Mouse (Mus musculus): ENCODE results near the gene Fam83g. TPM values are rescaled to one million over a fixed set of nuclear protein-coding genes. Genes with fewer than 3 reads are reported as not detected.

Gene Fam83g
- polyA plus RNA-seq, 1 experiment from 2014 or later, result 3.2 TPM

DNA sequence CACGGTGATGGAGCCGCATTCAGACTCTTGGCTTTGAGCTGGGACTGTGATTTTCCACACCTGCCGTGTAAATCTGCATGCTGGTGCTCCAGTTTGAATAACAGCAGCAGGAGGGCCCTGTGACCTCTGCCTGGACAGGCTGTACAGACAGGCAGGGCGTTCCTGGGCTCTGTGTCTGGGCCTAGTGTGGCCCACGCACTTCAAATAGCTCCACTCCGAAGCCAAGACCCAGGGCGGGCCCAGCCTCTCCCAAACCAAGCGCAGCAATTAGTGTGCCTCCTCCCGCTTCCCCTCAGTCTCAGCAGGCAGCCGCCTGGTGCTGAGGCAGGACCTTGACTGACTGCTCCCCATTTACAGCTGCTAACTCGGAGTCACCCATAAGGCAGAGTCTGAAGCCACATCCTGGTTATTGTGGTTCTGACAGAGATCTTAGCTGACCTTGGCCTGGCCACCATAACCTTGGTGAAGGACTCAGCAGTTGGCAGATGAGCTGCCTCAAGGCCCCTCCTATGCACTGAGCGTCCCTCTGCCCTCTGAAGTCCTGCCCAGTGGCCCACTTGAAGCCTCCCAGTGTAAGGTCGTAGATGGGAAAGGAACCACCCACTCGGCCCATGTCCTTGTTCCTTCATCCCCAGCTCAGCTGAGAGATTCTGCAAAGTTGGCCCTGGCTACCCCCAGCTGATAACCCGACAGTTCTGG is 29.4 kb downstream of the Fam83g start:
- Histone ChIP-seq H3K27ac (ENCODE audit: low read length) (no peak overlapping the region), H3K9me3 (ENCODE audit: control insufficient read depth, low read depth, low read length) (no peaks in the 10 kb centered on the region), H3K27me3 (ENCODE audit: control insufficient read depth, insufficient read depth, low read length) (no peaks in the 10 kb centered on the region), H3K36me3 (ENCODE audit: control insufficient read depth, insufficient read depth, low read length) (no peaks in the 10 kb centered on the region), H3K4me1 (ENCODE audit: control insufficient read depth, insufficient read depth, low read length) (no peaks in the 10 kb centered on the region), H3K4me3 (ENCODE audit: low read depth, low read length) (no peak overlapping the region), H3K4me2 (replicated peaks; ENCODE audit: low read depth, low read length) (no peak overlapping the region), H3K9ac (replicated peaks; ENCODE audit: low read depth, low read length) (no peak overlapping the region)
- 63% methylated on average over 15 of the region's 15 CpGs for WGBS
- no peak for ATAC-seq (ENCODE audit: insufficient number of reproducible peaks, insufficient read depth, low FRiP score, low read depth)

- Histone ChIP-seq H3K4me1 (ENCODE audit: control insufficient read depth, insufficient read depth, low read length) (no peaks in the 10 kb centered on the region), H3K27ac (ENCODE audit: low read length) (no peak overlapping the region), H3K4me3 (ENCODE audit: low read depth, low read length) (no peak overlapping the region), H3K27me3 (ENCODE audit: control insufficient read depth, insufficient read depth, low read length) (no peaks in the 10 kb centered on the region), H3K36me3 (ENCODE audit: control insufficient read depth, insufficient read depth, low read length) (no peaks in the 10 kb centered on the region), H3K9me3 (ENCODE audit: control insufficient read depth, low read depth, low read length) (no peaks in the 10 kb centered on the region), H3K9ac (replicated peaks; ENCODE audit: low read depth, low read length) (no peak overlapping the region), H3K4me2 (replicated peaks; ENCODE audit: low read depth, low read length) (no peak overlapping the region)
- ATAC-seq (ENCODE audit: insufficient number of reproducible peaks, insufficient read depth, low FRiP score, low read depth), result peak; percentile 84; the same call in 1 of the 2 replicates
- 49% methylated on average over 11 of the region's 11 CpGs for WGBS
Observed at GRCm38 (mm10) chr11:61714346-61715117, 30.6 kb downstream of the Fam83g start.

DNA sequence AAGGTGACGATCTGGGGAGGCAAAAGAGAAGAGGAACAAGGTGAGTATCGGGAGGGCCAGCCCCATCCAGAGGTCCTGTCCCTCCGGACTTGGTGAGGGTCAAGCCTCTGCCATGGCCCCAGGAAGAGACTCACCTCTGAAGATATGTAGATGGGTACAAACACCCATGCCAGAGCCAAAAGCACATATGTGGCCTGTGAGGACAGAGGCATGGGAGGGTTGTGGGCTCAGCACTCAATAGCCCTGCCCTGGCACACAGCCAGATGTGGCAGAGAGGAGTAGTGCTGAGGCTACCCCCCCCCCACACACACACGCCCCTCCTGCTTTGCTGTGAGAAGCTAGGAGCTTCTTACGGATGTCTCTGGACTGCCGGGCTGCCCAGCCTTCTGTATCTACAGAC is 31.2 kb downstream of the Fam83g start:
- no peak overlapping the region for H3K27ac ChIP-seq (ENCODE audit: low read length)
- no peaks in the 10 kb centered on the region for H3K9me3 ChIP-seq (ENCODE audit: control insufficient read depth, low read depth, low read length)
- no peaks in the 10 kb centered on the region for H3K36me3 ChIP-seq (ENCODE audit: control insufficient read depth, insufficient read depth, low read length)
- no peak for ATAC-seq (ENCODE audit: insufficient number of reproducible peaks, insufficient read depth, low FRiP score, low read depth)
- no peak overlapping the region for H3K4me3 ChIP-seq (ENCODE audit: low read depth, low read length)
- WGBS, result 71% methylated on average over 6 of the region's 6 CpGs
- no peak overlapping the region for H3K9ac ChIP-seq (replicated peaks; ENCODE audit: low read depth, low read length)
- no peak overlapping the region for H3K4me2 ChIP-seq (replicated peaks; ENCODE audit: low read depth, low read length)
- H3K4me1 ChIP-seq (ENCODE audit: control insufficient read depth, insufficient read depth, low read length), result no peaks in the 10 kb centered on the region
- H3K27me3 ChIP-seq (ENCODE audit: control insufficient read depth, insufficient read depth, low read length), result no peaks in the 10 kb centered on the region

GRCm38 (mm10) chr11:61717990-61718389 is 34.1 kb downstream of the Fam83g start:
- Histone ChIP-seq H3K4me3 (ENCODE audit: low read depth, low read length) (no peak overlapping the region), H3K9me3 (ENCODE audit: control insufficient read depth, low read depth, low read length) (no peaks in the 10 kb centered on the region), H3K36me3 (ENCODE audit: control insufficient read depth, insufficient read depth, low read length) (no peaks in the 10 kb centered on the region), H3K27ac (ENCODE audit: low read length) (no peak overlapping the region), H3K27me3 (ENCODE audit: control insufficient read depth, insufficient read depth, low read length) (no peaks in the 10 kb centered on the region), H3K4me1 (ENCODE audit: control insufficient read depth, insufficient read depth, low read length) (no peaks in the 10 kb centered on the region), H3K4me2 (replicated peaks; ENCODE audit: low read depth, low read length) (no peak overlapping the region), H3K9ac (replicated peaks; ENCODE audit: low read depth, low read length) (no peak overlapping the region)
- WGBS, result 71% methylated on average over 5 of the region's 5 CpGs
- no peak for ATAC-seq (ENCODE audit: insufficient number of reproducible peaks, insufficient read depth, low FRiP score, low read depth)

DNA sequence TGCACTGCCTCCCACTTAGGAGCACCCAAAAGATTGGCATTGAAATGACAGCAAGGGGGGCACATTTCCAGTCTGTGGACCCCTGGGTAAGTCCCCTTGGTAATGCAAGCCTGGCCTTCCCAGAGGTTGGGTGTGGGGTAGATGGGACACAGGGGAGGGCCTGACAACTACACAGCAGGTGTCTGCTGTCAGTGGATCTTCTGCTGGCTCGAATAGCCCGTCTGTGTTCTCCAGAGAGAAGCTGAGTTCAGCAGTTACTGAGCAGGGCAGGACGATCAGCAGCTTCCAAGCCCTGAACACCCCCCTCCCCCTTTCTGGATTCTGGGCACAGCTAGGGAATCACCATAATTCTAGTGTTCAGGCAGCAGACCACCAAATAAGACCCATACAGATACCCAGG is 35.5 kb downstream of the Fam83g start:
- Histone ChIP-seq H3K9ac (replicated peaks; ENCODE audit: low read depth, low read length) (no peak overlapping the region), H3K4me1 (ENCODE audit: control insufficient read depth, insufficient read depth, low read length) (no peaks in the 10 kb centered on the region), H3K4me2 (replicated peaks; ENCODE audit: low read depth, low read length) (no peak overlapping the region), H3K36me3 (ENCODE audit: control insufficient read depth, insufficient read depth, low read length) (no peaks in the 10 kb centered on the region), H3K9me3 (ENCODE audit: control insufficient read depth, low read depth, low read length) (no peaks in the 10 kb centered on the region), H3K27me3 (ENCODE audit: control insufficient read depth, insufficient read depth, low read length) (no peaks in the 10 kb centered on the region), H3K4me3 (ENCODE audit: low read depth, low read length) (no peak overlapping the region), H3K27ac (ENCODE audit: low read length) (no peak overlapping the region)
- 37% methylated on average over 3 of the region's 3 CpGs for WGBS
- ATAC-seq (ENCODE audit: insufficient number of reproducible peaks, insufficient read depth, low FRiP score, low read depth), result no peak

- H3K36me3 ChIP-seq (ENCODE audit: control insufficient read depth, insufficient read depth, low read length), result no peaks in the 10 kb centered on the region
- ATAC-seq (ENCODE audit: insufficient number of reproducible peaks, insufficient read depth, low FRiP score, low read depth), result no peak
- H3K4me2 ChIP-seq (replicated peaks; ENCODE audit: low read depth, low read length), result no peak overlapping the region
- H3K9me3 ChIP-seq (ENCODE audit: control insufficient read depth, low read depth, low read length), result no peaks in the 10 kb centered on the region
- H3K4me1 ChIP-seq (ENCODE audit: control insufficient read depth, insufficient read depth, low read length), result no peaks in the 10 kb centered on the region
- H3K4me3 ChIP-seq (ENCODE audit: low read depth, low read length), result no peak overlapping the region
- WGBS, result 66% methylated on average over 8 of the region's 8 CpGs
- no peaks in the 10 kb centered on the region for H3K27me3 ChIP-seq (ENCODE audit: control insufficient read depth, insufficient read depth, low read length)
- H3K27ac ChIP-seq (ENCODE audit: low read length), result no peak overlapping the region
- H3K9ac ChIP-seq (replicated peaks; ENCODE audit: low read depth, low read length), result no peak overlapping the region
Observed at GRCm38 (mm10) chr11:61719826-61720225, 35.9 kb downstream of the Fam83g start.

DNA sequence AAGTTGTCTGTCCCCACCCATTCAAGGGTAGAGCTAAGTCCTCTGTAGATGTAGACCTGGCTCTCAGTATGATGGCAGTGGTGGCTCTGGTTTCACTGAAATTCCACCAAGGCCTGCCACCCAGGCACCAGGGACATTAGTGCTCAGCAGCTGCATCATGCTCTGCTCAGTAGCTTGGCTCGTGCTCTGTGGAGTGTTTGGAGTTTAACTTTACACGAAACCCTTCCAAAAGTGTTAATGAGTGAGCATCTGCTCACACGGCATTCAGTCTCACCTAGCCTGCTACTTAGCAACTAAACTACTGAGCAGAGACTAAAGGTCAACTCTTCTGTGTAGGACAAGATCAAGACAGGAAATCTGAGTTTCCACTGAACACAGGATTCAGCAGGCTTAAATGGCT is 36.7 kb downstream of the Fam83g start, which contains the start of gene Slc5a10:
Slc5a10 (minus strand) TSS at position 191 of the 400 bp plus-strand sequence.
- Histone ChIP-seq H3K9me3 (ENCODE audit: control insufficient read depth, low read depth, low read length) (no peaks in the 10 kb centered on the region), H3K27ac (ENCODE audit: low read length) (no peak within 1 kb of the TSS), H3K36me3 (ENCODE audit: control insufficient read depth, insufficient read depth, low read length) (no peaks in the 10 kb centered on the region), H3K4me1 (ENCODE audit: control insufficient read depth, insufficient read depth, low read length) (no peaks in the 10 kb centered on the region), H3K4me2 (replicated peaks; ENCODE audit: low read depth, low read length) (no peak within 1 kb of the TSS), H3K4me3 (ENCODE audit: low read depth, low read length) (no peak within 1 kb of the TSS), H3K9ac (replicated peaks; ENCODE audit: low read depth, low read length) (no peak within 1 kb of the TSS), H3K27me3 (ENCODE audit: control insufficient read depth, insufficient read depth, low read length) (no peaks in the 10 kb centered on the region)
- WGBS, result 72% methylated on average over 3 of the region's 3 CpGs
- ATAC-seq (ENCODE audit: insufficient number of reproducible peaks, insufficient read depth, low FRiP score, low read depth), result no peak

- Histone ChIP-seq H3K36me3 (ENCODE audit: control insufficient read depth, insufficient read depth, low read length) (0 out of 2 replicates have a peak, but pooled peaks cover 2% of the 10 kb centered on the region), H3K27me3 (ENCODE audit: control insufficient read depth, insufficient read depth, low read length) (no peaks in the 10 kb centered on the region), H3K4me2 (replicated peaks; ENCODE audit: low read depth, low read length) (no peak overlapping the region), H3K9ac (replicated peaks; ENCODE audit: low read depth, low read length) (no peak overlapping the region), H3K9me3 (ENCODE audit: control insufficient read depth, low read depth, low read length) (no peaks in the 10 kb centered on the region), H3K4me3 (ENCODE audit: low read depth, low read length) (no peak overlapping the region), H3K27ac (ENCODE audit: low read length) (no peak overlapping the region), H3K4me1 (ENCODE audit: control insufficient read depth, insufficient read depth, low read length) (no peaks in the 10 kb centered on the region)
- 79% methylated on average over 5 of the region's 5 CpGs for WGBS
- ATAC-seq (ENCODE audit: insufficient number of reproducible peaks, insufficient read depth, low FRiP score, low read depth), result no peak
Observed at GRCm38 (mm10) chr11:61722077-61722476, 38.2 kb downstream of the Fam83g start.
